Mouse (Mus musculus) heart, adult 11 months (tissue): ENCODE measurements around the gene Gm20388.

ENCODE experiments used
- DNase-seq: peaks from one replicate; pipeline ENCODE4 v3.0.0; 2022

Gene Gm20388

GRCm38 (mm10) chr8:121762999-121763699, 1852.5 kb downstream of the Gm20388 start:
- no peak for DNase-seq

GRCm38 (mm10) chr8:121763700-121764013, 1853.0 kb downstream of the Gm20388 start:
- DNase-seq, result no peak

GRCm38 (mm10) chr8:121765594-121766138, 1855.0 kb downstream of the Gm20388 start:
- DNase-seq, result no peak

GRCm38 (mm10) chr8:121769095-121769494, 1858.5 kb downstream of the Gm20388 start:
- no peak for DNase-seq

- no peak for DNase-seq
These were observed 1859.0 kb downstream of the Gm20388 start for GRCm38 (mm10) chr8:121769621-121770020.

GRCm38 (mm10) chr8:121770845-121771752, 1860.5 kb downstream of the Gm20388 start:
- no peak for DNase-seq

- no peak for DNase-seq
These were observed 1863.2 kb downstream of the Gm20388 start for GRCm38 (mm10) chr8:121773876-121774275.

- DNase-seq, result no peak
These were observed 1871.9 kb downstream of the Gm20388 start for GRCm38 (mm10) chr8:121782493-121782892.

- peak; percentile 95 for DNase-seq
These were observed 1875.9 kb downstream of the Gm20388 start for GRCm38 (mm10) chr8:121786542-121786941.

GRCm38 (mm10) chr8:121788786-121789185, 1878.1 kb downstream of the Gm20388 start:
- DNase-seq, result no peak

- DNase-seq, result peak; percentile 95
These were observed 1881.5 kb downstream of the Gm20388 start for GRCm38 (mm10) chr8:121792159-121792558.

GRCm38 (mm10) chr8:121792627-121793026, 1882.0 kb downstream of the Gm20388 start:
- no peak for DNase-seq

- no peak for DNase-seq
These were observed 1883.5 kb downstream of the Gm20388 start for GRCm38 (mm10) chr8:121794151-121794550.

- DNase-seq, result no peak
These were observed 1884.8 kb downstream of the Gm20388 start for GRCm38 (mm10) chr8:121795461-121795860.

- no peak for DNase-seq
These were observed 1885.8 kb downstream of the Gm20388 start for GRCm38 (mm10) chr8:121796406-121796805.

- DNase-seq, result peak; percentile 91
These were observed 1887.8 kb downstream of the Gm20388 start for GRCm38 (mm10) chr8:121798401-121798800.

- no peak for DNase-seq
These were observed 1894.2 kb downstream of the Gm20388 start for GRCm38 (mm10) chr8:121804829-121805228.

GRCm38 (mm10) chr8:121806126-121806525, 1895.5 kb downstream of the Gm20388 start:
- DNase-seq, result no peak

- no peak for DNase-seq
These were observed 1897.4 kb downstream of the Gm20388 start for GRCm38 (mm10) chr8:121808032-121808431.

GRCm38 (mm10) chr8:121809524-121810155, 1899.0 kb downstream of the Gm20388 start:
- no peak for DNase-seq

- DNase-seq, result no peak
These were observed 1900.9 kb downstream of the Gm20388 start for GRCm38 (mm10) chr8:121811502-121811901.

GRCm38 (mm10) chr8:121811931-121812570, 1901.4 kb downstream of the Gm20388 start:
- peak; percentile 88 for DNase-seq

GRCm38 (mm10) chr8:121818226-121818625, 1907.6 kb downstream of the Gm20388 start:
- no peak for DNase-seq
